Mouse (Mus musculus): ENCODE measurements around the gene Actg1.

The Actg1 gene

DNA sequence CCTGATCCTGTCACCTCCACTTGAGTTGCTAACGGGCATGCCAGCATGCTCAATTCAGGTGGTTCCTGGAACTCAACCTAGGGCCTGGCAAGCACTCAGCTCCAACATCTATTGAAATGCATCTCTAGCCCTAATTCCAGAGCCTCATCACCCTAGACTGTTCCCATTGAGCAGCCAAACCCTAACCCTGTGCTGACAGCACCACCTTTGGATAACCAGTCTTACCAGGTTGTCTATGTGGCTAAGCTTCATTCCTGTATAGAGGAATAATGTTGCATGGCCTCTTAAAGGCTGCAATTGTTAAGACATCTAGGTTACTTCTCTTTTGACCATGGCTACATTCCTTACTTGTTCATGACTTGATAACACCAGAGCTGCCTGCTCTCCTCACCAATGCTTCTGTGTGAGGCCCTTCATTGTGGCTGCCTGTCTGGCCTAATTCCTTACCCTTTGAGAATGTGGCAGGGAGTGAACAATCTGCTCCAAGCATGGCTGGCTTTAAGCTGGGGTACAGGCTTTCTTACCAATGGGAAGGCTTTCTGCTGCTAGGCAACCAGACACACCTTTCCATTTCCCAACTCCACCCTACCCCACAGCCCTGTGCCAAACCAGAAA, 3.2 kb downstream of the Actg1 start:
- in situ Hi-C loops (cut with MboI): no loop called here

DNA sequence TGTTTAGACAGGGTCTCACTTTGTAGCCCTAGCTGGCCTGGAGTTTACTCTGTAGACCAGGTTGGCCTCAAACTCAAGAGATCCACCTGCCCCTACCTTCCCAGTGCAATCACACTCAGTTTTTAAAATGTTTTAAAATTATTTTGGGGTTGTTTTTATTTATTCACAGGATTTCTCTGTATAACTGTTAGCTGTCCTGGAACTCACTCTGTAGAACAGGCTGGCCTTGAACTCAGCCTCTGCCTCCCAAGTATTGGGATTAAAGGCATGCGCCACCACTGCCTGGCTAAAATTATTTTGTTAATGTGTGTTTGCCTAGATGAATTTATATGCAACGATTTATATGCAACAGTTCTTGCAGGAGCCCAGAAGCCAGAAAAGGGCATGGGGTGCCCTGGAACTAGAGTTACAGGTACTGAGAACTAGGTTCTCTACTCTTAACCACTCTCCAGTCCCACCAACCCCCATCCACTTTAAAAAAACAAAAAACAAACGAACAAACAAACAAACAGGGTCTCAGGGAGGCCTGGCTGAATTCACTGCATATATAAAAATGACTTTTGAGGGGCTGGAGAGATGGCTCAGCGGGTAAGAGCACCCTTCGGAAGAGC, 3.9 kb downstream of the Actg1 start:
- in situ Hi-C loops (cut with MboI): no loop called here

DNA sequence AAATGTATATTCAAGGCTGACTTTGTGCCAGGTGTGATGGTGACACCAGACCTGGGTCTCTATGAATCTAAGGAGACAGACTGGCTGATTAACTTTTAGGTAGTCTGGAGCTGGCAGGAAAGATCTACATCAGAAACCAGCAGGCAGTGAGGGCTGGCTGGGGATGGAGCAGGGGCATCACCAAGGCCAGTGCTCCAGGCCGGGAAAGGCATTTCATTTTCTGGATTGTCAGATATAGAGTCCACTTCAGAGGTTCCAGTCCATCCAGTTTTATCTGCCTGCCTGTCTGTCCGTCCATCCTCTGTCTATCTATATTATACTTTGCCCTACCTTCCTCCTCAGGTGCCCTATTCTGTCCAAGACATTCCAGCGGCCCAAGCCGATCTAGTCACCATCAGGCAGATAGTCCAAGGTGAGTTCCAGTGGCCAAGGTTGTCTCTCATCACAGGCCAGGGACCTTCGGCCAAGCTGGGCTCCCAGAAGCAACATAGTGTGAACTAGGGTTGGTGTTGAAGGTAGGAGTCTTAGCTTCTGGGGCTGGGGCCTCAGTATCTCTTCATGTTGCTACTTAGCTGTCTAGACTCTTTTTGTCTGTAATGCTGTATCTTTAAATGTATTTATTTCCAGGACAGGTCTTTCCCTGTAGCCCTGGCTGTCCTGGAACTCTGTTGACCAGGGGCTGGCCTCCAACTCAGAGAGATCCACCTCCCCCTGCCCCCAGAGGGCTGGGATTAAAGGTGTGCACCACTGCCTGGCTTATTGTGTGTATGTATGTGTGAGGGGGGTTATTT, 4.6 kb downstream of the Actg1 start:
- in situ Hi-C loops (cut with MboI): no loop called here

DNA sequence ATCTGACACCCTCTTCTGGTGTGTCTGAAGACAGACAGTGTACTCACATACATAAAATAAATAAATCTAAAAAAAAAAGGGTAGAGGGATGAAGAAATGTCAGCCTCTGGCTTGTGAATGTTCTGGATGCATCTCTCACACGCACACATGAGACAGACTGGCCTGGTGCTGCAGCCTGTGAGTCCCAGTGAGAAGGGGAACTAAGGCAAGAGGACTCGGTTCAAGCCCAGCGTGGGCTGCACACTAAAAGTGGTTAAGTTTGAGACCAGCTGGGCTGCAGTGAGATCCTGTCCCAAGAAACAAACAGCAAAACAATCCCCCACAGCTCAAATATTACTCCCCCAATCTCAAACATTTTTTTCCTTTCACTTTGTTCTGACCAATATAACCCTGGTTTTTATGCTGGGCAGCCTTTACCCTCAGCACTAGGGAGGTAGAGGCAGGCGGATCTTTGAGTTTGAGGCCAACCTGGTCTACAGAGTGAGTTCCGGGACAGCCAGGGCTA, 5.6 kb downstream of the Actg1 start:
- in situ Hi-C loops (cut with MboI): no loop called here

DNA sequence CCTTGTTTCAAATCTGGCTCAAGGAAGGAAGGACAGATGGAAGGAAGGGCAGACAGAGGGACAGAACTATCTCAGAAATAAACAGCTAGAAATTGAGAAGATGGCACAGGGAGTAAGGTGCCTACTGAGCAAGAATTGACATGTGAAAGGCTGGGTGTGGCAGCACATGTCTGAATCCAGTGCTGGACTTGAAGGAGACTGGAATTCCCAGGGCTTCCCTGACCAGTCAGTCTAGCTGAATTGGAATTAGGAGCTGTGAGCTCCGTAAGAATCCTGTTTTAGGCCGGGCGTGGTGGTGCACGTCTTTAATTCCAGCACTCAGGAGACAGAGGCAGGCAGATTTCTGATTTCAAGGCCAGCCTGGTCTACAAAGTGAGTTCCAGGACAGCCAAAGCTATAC, 6.7 kb downstream of the Actg1 start:
- in situ Hi-C loops (cut with MboI): no loop called here

DNA sequence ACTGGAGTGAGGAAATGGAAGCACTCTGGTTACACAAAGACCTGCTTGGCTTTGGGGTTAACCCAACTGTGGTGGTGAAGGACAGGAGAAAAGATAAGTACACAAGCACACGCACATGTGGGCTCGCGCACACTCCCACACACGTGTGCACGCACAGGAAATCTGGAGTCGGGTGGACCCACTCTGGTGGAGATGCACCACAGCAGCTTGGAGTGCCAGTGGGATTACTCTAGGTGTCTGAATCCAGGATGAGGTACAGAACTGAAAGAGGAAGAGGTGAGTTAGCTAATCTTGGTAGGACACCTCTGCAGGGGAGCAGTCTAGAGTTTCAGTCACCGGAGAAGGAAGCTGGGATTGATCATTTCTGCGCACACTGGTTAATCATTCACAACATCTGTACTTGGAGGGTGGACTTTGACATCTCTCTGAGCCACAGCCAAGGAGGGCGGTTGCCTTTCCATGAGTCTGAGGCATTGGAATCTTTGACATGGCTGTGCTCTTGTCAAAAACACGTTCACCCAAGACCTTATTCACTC, 8.3 kb downstream of the Actg1 start:
- in situ Hi-C loops (cut with MboI): no loop called here

DNA sequence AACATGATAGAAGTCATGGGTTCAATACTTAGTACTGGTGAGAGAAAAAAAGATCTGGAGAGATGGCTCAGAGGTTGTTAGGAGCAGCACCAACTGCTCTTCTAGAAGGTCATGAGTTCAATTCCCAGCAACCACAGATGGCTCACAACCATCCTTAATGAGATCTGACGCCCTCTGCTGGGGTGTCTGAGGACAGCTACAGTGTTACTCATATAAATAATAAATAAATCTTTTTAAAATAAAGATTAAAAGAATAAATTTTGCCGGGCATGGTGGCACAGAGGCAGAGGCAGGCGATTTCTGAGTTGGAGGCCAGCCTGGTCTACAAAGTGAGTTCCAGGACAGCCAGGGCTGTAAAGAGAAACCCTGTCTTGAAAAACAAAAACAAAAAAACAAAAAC, 9.6 kb downstream of the Actg1 start:
- in situ Hi-C loops (cut with MboI): no loop called here

DNA sequence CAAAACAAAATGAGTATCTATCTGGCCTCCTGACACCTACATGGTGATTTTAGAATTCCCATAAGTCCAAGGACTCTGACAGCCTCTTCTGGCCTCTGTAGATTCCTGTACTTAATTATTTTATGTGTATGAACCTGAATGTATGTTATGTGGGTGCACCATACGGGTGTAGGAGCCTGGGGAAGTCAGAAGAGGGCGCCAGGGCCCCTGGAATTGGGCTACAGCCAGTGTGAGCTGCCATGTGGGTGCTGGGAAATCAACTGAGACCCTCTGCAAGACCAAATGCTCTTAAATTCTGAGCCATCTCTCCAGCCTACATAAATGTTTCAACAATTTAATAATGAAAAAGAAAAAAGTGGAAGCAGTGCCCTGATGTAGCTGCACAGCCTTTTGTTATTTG, 10.9 kb downstream of the Actg1 start:
- in situ Hi-C loops (cut with MboI): no loop called here

DNA sequence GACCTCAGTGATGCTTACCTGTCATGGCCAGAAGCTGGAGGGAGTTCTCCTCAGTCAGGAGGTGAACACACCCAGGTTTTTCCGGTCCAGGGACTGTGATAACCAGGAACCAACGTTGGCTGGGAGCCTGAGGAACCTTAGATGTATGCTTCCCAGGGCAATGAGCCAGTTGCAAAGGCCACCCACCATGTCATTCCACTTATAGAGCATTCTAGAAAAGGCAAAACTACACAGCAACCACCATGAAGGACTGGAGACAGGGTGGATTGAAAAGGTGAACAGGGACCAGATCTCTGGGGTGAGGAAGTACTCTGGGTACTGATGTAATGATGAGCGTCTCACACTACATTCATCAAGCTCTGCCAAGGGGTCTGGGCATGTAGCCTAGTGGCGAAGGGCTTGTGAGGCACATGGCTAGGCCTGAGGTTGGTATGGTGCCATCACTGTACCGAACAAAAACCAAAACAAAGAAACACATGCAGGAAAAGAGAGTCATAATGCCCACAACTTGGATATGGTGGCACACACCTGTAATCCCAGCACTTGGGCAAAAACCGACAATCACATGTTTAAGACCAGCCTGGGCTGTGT, 12.8 kb downstream of the Actg1 start:
- in situ Hi-C loops (cut with MboI): no loop called here

DNA sequence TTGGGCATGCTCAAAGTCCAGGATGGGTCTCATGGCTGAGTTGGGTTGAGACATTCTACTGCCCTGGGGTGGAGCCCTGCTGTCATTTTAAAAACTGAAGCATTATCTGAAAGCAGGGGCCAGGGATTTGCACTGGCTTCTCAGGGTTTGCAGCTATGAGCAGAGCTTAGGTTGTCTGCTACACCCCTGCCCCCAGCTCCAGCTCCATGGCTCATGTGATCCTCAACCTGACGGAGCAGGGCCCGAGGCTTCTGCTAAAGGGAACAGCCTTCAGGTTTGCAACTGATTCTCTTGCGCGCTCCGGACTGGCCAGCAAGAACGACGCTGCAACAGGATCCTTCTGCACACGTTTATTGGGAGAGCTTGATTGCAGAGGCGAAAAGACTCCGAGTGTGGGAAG, 28.2 kb downstream of the Actg1 start:
- in situ Hi-C loops (cut with MboI): no loop called here

DNA sequence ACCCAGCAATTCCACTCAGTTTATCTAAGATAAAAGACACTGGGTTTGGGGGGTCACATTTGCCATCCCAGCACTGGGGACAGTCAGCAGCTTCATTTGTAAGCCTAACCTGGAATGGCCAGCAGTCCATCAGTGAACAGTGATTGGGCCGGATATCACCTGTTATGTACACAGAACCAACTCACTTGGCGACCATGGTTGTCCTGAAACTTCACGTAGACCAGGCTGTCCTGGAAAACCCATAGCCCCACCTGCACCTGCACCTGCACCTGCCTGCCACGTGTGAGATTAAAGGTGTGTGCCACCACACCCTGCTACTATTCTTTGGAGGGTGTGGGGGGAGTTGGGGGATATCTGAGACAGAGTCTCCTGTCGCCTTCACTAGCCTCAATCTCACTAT, 29.0 kb downstream of the Actg1 start:
- in situ Hi-C loops (cut with MboI): no loop called here

DNA sequence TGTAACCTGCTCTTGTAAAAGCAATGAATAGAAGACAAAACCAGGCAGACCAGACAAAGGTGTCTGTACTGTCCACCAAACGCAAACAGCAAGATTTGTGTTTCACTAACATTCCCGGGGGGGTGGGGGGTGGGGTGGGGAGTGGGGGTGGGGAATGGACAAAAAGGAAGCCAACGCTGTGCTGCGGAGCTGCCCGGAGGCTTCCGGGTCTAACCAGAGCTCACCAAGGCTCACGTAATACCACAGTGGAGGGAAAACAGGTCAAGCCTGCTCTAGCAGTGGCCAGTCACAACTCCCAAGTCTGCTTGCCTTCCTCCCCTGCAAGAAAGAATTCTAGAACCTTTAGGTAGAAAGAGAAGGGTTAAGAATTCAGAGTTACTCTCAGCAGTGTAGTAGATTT, 30.9 kb downstream of the Actg1 start:
- in situ Hi-C loops (cut with MboI): no loop called here

DNA sequence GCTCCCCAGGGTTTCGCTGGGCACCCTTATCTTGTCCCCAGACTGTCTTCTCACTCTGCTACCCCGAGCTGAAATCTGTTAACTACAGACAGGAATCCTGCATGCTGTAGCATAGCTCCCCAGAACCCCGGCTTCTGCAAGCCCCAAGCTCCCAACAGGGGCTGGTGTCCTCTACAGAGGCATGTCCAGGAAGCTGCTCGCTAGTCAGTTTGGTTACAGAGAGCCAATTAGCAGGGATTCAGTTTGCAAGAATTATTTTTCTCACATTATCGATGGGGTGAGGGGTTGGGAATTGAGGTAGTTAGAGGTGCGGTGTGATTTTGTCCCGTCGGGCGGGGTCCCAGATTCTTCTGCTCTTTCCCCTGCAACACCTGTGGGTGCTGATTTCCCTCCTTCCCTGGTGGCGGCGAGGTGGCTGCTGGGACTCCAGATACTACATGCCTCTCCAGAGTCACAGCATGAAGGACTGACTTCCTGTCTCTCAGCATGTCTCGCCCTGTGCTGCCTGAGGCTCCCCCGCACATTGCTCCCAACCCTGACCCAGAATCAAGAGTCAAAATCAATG, 31.6 kb downstream of the Actg1 start:
- in situ Hi-C loops (cut with MboI): no loop called here

DNA sequence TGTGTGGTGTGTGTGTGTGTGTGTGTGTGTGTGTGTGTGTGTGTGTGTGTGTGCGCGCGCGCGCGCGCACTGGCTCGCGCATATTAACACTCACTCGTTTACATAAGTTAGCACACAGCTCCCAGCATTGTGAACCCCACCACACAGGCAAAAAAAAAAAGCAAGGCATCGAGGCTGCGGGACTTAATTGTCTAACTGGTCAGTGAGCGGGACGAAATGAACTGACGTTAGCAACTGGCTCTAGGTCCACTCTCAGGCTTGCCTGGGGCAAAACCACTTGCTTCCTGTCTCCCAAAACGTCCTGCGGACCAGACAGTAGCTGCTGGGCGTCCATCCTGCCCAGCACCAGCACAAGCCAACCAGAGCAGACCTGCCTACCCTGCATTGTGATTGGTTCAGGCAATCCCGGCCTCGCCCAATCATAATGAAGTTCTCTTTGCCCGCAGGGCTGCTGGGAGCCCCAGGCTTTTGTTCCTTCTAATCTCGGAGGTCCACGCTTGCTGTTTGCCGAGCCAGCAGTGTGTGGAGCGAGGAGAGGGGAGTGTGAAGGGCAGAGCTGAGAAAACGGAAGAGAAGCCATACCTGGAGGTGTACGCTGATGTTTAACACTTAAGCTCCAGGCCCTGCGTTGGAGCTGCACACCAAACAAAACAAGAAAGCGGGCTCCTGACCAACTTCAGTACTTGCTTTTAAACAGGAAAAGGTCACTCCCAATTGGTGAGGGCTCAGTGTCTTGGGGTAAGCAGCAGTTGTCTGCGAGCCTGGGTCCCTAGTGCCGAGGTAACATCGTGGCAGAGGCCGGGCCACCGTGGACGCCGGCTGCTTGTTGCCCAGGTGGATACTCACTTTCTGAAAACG, 32.3 kb downstream of the Actg1 start:
- in situ Hi-C loops (cut with MboI): no loop called here

DNA sequence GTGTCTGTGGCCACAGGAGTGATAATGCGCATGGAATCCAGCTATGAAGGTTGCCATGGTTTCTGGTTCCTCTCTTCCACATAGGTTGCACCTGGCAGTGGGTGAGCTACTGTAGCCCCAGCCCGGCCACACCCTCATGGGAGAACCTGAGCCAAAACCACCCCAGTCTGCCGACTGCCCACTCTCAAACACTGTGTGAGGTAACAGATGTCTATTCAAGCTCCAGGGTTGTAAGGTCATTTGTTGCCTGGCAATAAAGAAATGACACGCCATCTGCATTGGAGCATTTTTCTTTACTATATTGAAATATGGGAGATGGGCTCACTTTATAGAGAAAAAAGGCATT, 33.0 kb downstream of the Actg1 start:
- in situ Hi-C loops (cut with MboI): no loop called here

DNA sequence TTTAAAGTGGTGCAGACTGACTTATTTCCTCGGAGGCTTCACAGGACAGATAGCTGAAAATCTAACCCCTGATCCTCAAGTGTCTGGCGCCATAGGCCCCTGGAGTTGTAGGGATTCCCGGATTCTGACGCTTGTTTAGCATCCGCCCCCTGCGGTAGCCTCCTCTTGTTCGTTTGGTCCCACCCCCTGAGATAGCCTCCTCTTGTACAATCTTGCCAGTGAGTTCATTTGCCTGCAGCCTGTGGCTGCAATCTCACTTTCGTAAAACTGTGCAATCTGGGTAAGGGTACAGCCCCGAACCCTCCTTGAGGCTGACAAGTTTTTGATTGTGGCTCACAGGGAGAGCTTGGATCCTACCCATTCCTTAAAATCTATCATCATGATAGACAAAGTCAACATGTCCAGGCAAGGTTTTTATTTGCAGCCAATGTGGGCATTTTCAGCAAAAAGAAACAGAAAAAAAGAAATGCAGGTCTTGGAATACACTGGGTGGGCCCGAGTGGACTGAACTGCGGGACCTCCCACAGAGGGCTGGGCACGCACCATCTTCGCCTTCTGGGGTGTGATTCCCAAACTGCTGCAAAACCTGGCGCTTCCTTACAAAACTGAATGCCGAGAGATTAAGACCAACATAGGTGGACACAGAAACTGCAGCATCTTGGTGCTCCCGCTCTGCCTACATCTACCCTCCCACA, 33.5 kb downstream of the Actg1 start:
- in situ Hi-C loops (cut with MboI): no loop called here

DNA sequence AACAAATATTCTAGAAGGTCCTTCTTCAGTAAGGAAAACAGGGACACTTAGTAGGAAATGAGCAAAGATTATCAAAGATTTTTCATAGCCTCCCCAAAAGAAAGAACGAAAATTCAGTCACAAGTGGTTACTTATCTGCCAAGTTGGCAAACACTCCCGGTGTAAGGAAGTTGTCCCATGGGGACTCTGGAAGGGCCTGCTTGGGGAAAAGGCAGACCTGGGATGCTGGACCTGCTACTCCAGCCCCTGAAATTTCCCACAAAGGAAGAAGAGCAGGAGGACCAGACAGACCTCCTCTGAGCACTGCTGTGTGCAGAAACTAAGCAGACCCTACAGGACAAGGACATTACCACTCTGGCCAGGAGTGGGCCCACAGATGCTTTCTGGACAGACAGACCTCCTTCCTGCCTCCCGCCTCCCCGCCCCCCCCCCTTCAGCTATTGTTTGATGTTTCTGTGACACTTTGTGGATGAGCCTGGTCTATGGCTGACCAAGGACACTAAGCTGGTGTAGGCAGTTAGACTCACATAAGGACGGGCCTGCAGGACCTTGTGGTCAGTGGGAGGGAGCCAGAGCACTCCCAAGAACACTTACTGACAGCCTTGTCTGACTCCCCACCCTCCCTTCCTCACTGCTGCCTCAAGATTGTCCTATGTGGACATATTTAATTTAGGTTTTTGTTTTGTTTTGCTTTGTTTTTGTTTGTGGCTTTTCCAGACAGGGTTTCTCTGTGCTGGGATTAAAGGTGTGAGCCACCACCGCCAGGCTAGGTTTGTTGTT, 34.2 kb downstream of the Actg1 start:
- in situ Hi-C loops (cut with MboI): no loop called here

DNA sequence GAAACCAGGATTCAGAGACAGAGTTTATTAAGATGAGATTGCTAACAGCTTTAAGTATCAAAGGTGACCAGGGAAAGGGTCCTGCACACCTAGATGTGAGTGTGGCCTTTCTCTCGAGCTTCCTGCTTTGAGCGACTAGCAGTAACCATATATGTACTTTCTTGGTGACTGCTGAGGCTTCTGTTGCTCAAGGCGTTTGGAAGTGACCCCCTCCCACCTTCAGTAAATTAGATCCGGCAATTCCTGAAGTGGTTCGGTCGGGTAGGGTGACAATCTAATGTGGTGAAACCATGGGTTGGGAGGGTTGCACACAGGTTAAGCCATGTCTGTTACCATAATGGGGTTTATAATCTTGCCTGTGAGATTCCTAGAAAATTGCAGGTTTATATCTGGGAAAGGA, 36.3 kb downstream of the Actg1 start:
- in situ Hi-C loops (cut with MboI): no loop called here

DNA sequence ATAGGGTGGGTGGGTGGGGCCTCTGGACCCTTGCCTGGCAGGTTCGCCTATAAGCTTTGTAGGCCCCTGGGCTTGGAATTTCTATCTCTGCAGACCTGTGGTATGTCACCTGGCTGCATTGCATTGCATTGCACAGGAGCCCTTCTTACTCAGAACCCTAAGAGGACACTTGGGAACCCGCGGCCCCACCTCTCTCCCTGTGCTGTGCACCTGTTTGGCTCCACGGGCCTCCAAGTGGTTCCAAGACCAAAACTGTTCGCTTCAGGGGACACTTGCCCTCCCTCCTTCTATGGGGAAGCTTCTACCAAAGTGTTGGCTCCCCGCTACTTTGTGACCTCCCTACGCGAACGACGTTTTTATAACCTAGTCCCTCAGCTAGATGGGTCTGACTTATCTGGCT, 36.8 kb downstream of the Actg1 start:
- in situ Hi-C loops (cut with MboI): no loop called here

DNA sequence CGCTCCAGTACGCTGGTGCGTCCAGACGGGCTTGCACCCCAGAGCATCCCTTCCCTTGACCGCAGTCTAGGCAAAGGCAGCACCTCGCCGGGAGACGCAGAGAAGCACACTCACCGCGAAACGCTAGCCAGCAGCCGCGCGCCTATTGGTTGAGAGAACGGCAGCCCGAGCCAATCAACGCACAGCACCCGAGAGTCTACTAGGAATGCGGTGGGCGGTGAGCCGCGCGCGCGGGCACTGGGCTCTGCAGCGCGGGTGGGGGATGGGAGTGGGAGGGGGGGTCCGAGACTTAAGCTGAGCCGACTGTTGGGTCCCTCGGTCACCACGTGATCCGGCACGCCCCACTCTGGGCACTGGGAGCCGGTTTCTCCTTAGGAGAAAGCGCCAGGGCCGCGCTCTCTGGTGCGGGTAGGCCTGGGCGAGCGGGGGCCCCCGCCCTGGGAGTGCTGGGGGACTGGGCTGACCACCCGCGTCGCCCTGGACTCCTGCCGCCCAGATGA, 37.5 kb downstream of the Actg1 start:
- in situ Hi-C loops (cut with MboI): no loop called here

All from mature B cell (primary cell).